13 mouse cellular contexts compared by ENCODE assay signal in genomic region chr2:45052587-45052986, GRCm38 (mm10).
A peak's percentile ranks its signal among the peaks of the same experiment; 100 is the strongest.
DNase-seq lines count a peak whose midpoint lies in the region; ATAC-seq and TF ChIP-seq lines count a peak whose summit lies in the region.
"Had no signal": no experiment of that assay in that cellular context is flagged by ENCODE, and none has a peak within 500 bp of the region (broad histone marks: within the 10 kb centered on the region; RNA-seq: fewer than 3 reads in every experiment).

No protein-coding gene starts in this region.

- 58% methylated on average over 4 of the region's 4 CpGs for WGBS in heart, embryonic 11.5 days (ENCODE audit: insufficient replicate concordance)
- WGBS in stomach, embryonic 15.5 days, result 40% methylated on average over 4 of the region's 4 CpGs

- H3K4me2 ChIP-seq in heart, embryonic 11.5 days, result no peak overlapping the region
- H3K4me2 ChIP-seq in stomach, embryonic 15.5 days, result no peak overlapping the region

- no peak overlapping the region for H3K4me3 ChIP-seq in heart, embryonic 11.5 days (ENCODE audit: low read depth, low read length)
- H3K4me3 ChIP-seq in layer of hippocampus, adult 2 months, result no peak overlapping the region
- H3K4me3 ChIP-seq in testis, adult 2 months (ENCODE audit: control insufficient read depth, low read depth, low read length), result no peak overlapping the region
- H3K4me3 ChIP-seq in stomach, embryonic 15.5 days (replicated peaks), result no peak overlapping the region

- DNase-seq in heart, postnatal 10 days, result no peak
- DNase-seq in layer of hippocampus, adult 2 months (ENCODE audit: low spot score in 2 of 2), result no peak
- DNase-seq in layer of hippocampus, adult 8-10 months (ENCODE audit: low spot score in 2 of 2), result no peak
- DNase-seq in testis, postnatal 10 days (ENCODE audit: low spot score), result no peak
- DNase-seq in kidney, postnatal 36 days, result no peak
- DNase-seq: cerebellum, adult 9-11 months; kidney, postnatal 4 days; right cerebral cortex, postnatal 4 days had no signal

- no peaks in the 10 kb centered on the region for H3K36me3 ChIP-seq in heart, embryonic 11.5 days (ENCODE audit: control insufficient read depth, insufficient read depth, low read length)
- no peaks in the 10 kb centered on the region for H3K36me3 ChIP-seq in testis, adult 2 months (ENCODE audit: control insufficient read depth, insufficient read depth, low read length)
- H3K36me3 ChIP-seq in stomach, embryonic 15.5 days, result no peaks in the 10 kb centered on the region

- peaks cover 50% of the 10 kb centered on the region for H3K4me1 ChIP-seq in heart, embryonic 11.5 days (ENCODE audit: control insufficient read depth, insufficient read depth, low read length)
- peaks cover 4% of the 10 kb centered on the region; the same call in 1 of the 2 replicates for H3K4me1 ChIP-seq in testis, adult 2 months (ENCODE audit: control insufficient read depth, insufficient read depth, low read length)
- 0 out of 2 replicates have a peak, but pooled peaks cover 10% of the 10 kb centered on the region for H3K4me1 ChIP-seq in stomach, embryonic 15.5 days

- intact Hi-C loops in heart, postnatal 10 days (cut with DNase I), result no loop called here

- no peaks in the 10 kb centered on the region for H3K27me3 ChIP-seq in heart, embryonic 11.5 days (ENCODE audit: control insufficient read depth, insufficient read depth, low read length)
- no peaks in the 10 kb centered on the region for H3K27me3 ChIP-seq in testis, adult 2 months (ENCODE audit: control insufficient read depth, insufficient read depth, low read length)
- H3K27me3 ChIP-seq in stomach, embryonic 15.5 days (replicated peaks), result no peaks in the 10 kb centered on the region

- H3K9ac ChIP-seq in heart, embryonic 11.5 days (ENCODE audit: low read depth, low read length), result no peak overlapping the region
- no peak overlapping the region for H3K9ac ChIP-seq in stomach, embryonic 15.5 days

- no peak for TF ChIP-seq CTCF in layer of hippocampus, adult 2 months (conservative IDR thresholded peaks at IDR 0.05)
- no peak for TF ChIP-seq CTCF in testis, adult 2 months (IDR thresholded peaks at IDR 0.05; ENCODE audit: control insufficient read depth, insufficient read depth, insufficient replicate concordance, low read depth, low read length)

- ATAC-seq in heart, embryonic 11.5 days (replicated peaks; ENCODE audit: insufficient number of reproducible peaks, low FRiP score, low TSS enrichment), result no peak
- 0 out of 2 replicates have a peak, but pooled peaks have one; percentile 8 for ATAC-seq in stomach, embryonic 15.5 days (ENCODE audit: insufficient read depth, low FRiP score, low read depth)
- ATAC-seq: forebrain, embryonic 16.5 days; intestine, postnatal 0 days had no signal

- TF ChIP-seq POLR2A in testis, adult 2 months (IDR thresholded peaks at IDR 0.05; ENCODE audit: control insufficient read depth, low read depth, low read length), result no peak

- H3K27ac ChIP-seq in heart, embryonic 11.5 days (ENCODE audit: low read depth, low read length), result peak overlapping the region; percentile 35; the same call in 1 of the 2 replicates
- H3K27ac ChIP-seq in layer of hippocampus, adult 2 months, result peak overlapping the region; percentile 86
- peak overlapping the region; percentile 40 for H3K27ac ChIP-seq in testis, adult 2 months (ENCODE audit: control insufficient read depth, insufficient read depth, low read depth, low read length)
- H3K27ac ChIP-seq in stomach, embryonic 15.5 days, result no peak overlapping the region

- H3K9me3 ChIP-seq in heart, embryonic 11.5 days (replicated peaks; ENCODE audit: control insufficient read depth, low read length), result no peaks in the 10 kb centered on the region
- H3K9me3 ChIP-seq in stomach, embryonic 15.5 days, result no peaks in the 10 kb centered on the region
